Mouse (Mus musculus) urinary bladder, postnatal 14 days (tissue): ENCODE data around the gene Traf1.

ENCODE experiments used
- DNase-seq: peaks from one replicate; pipeline ENCODE4 v3.0.0; 2021; ENCODE audit warnings: low spot score

Traf1 gene

DNA sequence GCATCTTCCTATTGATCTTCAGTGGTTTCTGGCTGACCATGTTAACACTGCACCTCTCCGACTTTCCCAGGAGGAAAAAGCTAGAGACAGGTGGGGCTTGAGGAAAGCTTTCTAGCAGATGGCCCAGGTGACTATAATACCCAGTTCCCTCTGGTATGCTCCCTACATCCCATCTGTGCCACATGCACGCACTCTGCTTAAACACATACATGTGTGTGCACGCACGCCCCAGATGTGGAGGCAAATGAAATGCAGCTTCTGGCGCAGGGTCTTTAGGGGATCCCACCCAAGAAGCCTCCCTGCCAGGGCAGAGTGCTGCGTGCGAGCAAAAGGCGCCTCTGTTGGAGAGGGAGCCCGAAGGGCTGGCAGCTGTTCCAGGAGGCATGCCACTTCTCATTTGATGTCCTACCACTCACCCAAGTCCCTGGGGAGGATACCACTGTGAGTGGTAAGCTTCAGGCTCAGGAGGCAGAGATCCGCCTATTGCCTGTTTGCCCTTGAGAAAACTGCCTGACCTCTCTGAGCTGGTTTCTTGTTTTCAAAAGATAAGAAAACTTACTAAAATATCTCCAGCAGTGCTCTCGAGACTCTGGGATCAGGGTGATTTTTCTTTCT lies 20.4 kb downstream of the Traf1 start:
- no peak for DNase-seq

DNA sequence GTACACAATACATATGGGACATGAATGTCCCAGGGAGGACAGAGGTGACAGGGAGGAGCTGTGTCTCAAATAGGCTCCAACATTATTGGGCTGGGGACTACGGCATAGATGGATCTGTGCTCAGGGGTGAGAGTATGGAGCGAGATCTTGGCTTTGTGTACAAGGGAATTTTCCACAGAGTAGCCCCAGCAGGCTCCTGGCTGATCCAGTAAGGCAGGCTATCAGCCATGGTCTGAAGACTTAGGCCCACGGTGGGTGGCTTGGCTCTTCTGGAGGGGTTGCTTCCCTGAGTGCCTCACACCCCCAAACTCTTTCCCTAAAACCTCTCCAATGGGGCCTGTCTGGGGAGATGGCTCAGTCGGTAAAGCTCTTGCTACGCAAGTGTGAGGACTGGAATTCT lies 21.3 kb downstream of the Traf1 start:
- DNase-seq, result no peak

DNA sequence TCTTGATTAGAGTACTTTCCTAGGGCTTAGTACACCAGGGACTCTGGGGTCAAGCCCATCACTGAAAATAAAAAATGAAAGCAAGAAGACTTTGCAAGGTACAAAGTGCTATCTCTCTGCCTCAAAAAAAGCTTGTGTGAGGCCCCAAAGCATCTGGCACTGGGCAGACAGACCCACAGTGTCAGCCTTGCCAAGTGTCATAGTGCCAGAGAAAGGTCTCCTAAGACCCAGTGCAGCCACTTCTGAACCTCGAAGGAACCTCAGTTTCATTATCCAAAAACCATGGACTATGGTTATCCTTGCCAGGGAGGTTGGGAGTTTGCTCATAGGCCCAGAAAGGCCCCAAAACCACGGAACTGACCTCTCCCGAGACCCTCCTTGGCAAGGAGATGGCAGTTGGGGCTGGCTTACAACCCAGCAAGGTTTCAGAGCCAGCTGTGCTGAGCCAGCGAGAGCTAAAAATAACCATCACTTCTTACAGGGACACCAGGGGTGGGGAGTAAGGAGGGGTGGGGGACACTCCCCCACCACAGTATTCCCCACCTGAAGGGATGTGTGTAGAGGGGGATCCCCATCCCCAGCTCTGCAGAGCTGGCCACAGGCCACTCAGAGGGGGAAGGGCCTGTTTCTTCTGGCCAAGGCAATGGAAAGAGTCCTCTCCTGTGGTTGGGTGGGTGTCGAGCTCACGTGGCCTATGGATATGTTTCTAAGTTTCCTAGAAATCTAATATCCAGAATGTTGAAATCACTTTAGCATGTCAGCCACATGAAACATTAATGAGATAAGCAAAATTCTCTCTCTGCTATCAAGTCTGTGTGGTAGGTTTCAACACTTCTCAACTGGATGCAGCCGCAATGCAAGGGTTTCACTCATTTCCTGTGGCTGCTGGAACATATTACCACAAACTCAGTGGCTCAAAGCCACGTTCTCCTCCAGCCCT lies 23.0 kb downstream of the Traf1 start:
- no peak for DNase-seq

DNA sequence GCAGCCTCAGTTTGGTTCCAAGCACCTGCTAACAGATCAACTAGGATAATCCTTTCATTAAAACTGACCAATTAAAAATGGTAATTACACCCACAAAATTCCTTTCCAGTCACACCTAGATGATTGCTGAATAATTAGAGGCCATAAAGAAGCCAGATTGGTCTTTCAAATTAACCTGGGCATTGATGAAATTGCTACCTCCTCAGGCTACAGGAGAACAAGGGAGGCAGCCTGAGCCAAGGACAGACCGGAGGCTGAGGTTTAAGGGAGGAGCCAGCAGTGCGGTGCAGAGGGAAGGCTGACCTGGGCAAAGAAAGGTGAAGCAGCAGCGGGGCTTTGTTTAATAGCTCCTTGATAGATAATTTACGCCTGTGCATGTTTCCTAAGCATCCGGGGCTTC lies 24.1 kb downstream of the Traf1 start:
- DNase-seq, result no peak

DNA sequence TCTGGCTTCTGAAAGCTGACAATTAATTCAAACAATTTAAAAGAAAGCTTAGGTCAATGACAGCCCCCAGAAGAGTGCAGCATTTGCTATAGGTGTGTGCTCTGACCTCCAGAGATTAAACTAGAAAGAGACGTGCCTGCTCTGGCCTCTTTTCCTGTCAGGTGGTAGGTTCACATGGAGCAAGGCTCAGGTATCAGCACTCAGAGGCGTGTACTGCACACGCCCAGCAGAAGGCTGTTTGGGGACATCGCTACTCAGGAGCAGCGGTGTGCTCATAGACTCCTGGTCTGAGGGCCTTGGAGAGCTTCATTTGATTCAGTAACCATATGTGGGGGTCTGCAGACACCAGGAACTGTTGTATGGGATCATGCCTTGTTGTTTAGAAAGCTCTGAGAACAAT lies 34.3 kb downstream of the Traf1 start:
- DNase-seq, result no peak

DNA sequence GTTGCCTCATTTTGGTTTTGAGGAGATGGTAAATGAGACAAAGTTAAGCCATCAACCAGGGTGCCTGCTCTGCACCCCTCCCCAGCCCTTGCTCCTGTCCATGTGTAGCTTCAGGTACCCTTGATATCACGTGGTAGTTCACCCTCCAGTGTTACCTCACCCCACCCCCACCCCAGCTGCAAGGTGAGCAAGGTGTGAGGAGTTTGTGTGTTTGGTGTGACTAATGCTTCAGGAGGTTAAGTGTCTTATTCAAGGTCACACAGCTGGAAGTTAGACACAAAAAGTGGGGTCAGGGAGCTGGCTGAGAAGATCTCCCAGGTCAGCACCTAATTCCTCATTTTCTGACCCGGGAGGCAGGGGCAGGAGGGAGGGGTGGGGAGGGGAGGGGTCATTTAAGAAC lies 38.8 kb downstream of the Traf1 start:
- DNase-seq, result no peak

DNA sequence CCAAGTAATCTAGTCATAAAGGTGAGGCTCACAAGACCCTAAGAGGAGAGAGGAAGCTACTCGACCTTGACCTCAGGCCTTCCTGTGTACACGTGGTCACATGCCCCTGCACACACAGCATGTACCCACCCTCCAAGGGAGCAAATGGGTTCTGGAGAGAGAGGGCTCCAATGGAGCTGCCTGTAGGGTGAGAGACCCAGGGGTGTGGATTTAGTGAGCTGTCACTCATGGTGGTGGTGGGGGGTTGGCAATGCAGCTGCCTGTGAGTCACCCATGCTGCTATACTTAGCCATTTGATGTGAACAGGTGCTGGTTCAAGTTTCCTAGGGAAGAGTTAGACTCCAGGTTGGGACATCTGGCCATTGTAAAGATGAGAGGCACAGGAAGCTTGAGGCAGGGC lies 41.4 kb downstream of the Traf1 start:
- no peak for DNase-seq

DNA sequence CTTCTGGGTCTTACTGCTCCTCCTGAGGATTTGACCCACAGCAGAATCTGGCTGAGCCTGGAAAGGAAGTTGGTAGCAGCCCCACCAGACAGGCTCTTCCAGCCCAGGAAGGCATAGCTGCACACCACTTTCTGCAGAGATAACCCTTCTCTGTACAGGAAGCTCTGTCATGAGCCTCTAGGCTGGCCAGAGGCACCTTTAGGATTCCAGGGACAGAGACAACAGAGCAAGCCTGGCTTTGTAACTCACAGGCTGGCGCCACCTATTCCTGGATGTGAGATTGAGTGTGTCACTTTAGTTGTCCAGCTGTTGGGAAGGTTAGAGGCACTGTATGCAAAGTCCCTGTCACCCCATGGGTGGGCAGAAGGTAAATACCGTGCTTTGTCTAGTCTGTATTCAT lies 46.5 kb downstream of the Traf1 start:
- no peak for DNase-seq

DNA sequence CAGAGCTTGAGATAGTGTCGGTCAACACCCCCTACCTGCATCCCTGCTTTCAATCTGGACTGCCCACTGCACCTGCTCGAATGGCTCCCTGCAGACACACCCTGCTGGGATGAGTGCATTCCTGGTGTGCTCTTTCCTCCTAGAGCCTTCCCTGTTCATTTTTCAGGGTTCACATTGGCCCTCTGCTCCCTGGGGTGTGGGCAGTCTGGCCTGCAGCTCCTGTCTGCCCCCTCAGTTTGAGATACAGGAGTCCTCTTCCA lies 46.8 kb downstream of the Traf1 start:
- DNase-seq, result peak; percentile 50

DNA sequence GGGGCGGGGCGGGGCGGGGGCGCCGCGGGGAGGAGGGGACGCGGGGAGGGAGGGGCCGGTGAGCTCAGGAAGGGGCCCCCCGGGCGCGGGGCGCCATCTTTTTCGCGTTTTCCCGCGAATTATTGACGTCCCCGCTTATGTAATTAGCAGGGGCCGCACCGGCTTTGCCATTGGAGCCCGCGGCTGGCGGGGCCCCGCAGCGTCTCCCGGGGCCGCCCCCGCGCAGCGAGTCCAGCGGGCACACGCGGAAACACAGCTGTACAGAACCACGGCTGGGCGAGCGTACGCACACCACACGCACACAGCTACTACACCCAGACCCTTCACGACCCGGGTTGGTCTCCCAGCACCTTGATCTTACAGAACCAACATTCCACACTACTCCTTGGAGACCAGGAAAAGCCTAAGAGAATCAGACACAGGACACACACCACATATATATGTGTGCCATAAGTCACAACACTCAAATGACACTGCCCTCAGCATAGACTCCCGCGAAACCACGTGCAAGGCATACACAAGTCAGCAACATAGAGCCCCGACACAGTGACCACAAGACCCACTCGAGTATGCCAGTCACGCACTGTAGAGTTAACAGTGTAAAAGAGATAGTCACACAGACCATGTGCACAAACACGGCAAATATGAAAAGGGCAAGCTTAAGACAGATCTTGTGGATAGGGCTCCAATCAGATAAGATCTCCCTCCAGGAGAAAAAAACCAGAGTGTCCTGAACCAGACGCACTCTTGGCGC lies 47.3 kb downstream of the Traf1 start:
- peak; percentile 64 for DNase-seq

DNA sequence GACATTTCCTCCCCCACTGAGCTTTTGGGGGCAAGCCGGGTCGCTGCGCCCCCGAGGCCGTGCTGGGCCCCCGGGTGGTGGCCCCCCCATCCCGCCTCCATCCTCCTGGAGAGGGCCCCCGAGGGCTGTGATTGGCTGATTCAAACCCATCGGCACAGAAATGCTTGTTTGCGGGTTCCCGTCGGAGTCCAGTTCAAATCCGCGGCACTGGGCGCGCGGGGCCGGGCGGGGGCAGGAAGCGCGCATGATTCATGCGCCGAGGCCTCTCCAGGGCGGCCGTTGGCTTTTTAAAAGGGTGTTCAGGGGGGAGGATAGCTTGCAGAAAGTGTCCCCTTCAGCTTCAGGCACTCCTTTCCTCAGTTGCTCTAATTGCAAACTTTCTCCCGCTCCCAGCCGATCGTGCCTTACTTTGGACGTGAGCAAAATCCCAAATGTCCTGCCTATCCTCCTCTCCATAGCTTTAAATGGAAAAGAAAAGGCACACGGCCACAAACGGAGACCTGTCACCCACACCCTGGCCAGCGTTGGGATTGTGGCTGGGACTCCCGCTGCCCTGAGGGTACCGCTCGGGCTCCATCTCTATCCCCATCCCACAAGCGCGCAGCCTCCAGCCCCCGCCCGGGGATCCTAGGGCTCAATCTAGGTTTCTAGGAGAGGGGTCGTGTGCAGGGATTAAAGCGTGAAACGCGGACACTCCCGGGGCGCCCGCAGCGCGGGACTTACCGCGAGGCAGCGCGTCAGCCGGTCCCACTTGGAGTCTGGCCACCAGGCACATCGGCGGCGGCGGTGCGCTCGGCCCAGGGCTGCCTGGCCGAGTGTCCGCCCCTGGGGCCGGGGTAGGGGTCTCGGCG lies 48.1 kb downstream of the Traf1 start, which contains the start of gene Phf19:
Gene Phf19, minus strand, starts transcription at position 809 of the 851 bp plus-strand sequence.
- peak; percentile 59 for DNase-seq

DNA sequence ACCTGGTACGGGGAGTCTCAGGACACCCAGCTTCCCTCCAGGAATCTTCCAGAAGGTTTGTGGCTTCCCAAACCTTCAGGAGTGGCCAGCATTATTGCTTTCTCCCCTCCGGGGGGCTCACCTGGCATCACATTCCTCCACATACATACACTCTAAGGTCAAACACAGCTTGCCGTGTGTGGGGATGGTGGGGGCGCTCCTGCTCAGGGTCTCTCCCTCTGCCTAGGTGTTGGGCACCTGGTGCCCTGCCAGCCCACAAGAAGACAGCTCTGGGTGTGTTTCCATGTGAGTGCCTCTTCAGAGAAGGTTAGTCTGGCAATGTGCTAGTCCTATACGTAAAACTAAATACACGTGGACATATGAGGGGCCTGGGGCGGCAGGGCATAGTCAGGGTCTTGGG lies 49.0 kb downstream of the Traf1 start:
- DNase-seq, result no peak

DNA sequence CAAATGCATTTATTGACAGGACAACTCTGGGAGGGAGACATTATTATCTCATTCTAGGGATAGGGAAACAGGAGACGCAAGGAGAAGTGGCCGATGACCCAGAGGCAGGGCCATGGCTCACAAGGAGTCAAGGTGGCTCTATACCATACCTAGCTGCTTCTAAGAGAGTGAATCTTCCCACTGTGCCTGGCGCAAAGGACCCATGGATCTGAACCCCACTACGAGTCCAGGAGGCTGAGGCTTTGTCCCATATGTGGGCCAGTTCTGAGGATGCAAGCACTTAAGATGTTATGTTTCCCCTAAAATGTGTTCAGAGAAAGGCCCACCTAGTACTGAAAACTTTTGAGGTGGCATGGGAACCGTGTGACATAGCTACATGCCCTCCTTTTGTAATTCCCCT lies 49.7 kb downstream of the Traf1 start:
- no peak for DNase-seq

DNA sequence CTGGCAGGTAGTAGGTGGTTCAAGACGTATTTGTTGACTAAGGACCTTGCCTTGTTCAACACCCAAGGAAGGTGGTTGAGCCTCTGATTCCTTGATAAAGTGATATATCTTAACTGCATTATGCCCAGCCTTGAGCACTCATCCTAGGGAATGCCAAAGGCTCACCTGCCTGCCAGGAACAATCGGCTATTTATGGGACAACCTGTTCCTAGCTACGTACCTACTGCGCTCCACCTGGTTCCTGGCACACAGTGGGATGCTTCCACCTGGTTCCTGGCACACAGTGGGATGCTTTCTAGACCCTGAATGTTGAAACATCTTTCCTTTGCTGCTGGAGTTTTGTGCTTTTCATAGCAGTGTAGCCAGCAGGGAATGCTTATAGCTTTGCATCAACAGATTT lies 51.9 kb downstream of the Traf1 start:
- no peak for DNase-seq

DNA sequence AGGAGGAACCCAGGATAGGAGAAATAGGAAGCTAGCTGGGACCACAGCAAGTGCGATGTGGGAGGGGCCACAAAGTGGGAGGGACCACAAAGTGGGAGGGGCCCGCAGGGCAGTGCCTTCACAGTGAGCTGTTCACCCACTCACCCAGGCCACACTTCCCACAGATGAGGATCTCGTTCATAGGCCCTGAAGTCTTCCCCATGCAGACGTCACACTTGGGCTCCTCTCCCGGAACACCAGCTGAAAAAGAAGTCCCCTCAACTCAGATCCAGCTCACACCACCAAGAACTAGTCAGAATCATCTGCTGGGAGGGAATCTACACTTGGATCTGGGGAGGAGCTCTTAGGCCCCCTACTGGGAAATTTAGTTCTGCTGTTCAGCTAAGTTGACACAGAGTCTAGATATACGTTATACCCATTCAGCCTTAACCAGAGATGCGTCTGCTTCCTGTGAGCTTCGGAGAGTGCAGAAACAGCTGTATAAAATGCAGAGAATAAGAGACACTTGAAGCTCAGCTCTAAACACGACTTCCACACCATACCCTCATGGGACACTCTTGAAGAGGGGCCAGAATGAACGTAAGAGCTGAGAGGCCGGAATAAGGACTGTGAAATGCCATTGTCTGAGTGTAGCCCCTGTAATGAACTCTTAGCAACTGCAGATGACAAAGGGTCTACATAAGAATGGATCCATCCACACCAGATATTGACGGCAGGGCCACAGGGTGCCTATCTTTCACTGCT lies 54.5 kb downstream of the Traf1 start:
- peak; percentile 45 for DNase-seq

DNA sequence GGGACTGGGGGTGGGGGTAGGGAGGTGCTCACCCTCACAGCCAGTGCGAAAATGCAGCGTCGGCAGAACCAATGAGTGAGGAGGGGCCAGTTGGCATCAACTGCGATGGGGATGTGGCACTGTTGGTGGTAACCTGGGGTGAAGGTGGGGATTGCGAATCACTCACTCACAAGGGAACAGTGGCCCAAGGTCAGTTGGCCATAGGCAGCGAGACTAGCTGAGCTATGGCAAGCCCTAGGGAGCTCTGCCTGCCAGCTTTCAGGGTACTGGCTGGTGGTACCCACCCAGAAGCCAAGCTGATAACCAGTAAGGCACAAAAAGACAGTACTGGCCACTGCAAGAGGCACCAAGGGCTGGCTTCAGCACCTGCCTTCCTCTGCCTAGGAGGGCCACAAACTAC lies 55.1 kb downstream of the Traf1 start:
- no peak for DNase-seq

DNA sequence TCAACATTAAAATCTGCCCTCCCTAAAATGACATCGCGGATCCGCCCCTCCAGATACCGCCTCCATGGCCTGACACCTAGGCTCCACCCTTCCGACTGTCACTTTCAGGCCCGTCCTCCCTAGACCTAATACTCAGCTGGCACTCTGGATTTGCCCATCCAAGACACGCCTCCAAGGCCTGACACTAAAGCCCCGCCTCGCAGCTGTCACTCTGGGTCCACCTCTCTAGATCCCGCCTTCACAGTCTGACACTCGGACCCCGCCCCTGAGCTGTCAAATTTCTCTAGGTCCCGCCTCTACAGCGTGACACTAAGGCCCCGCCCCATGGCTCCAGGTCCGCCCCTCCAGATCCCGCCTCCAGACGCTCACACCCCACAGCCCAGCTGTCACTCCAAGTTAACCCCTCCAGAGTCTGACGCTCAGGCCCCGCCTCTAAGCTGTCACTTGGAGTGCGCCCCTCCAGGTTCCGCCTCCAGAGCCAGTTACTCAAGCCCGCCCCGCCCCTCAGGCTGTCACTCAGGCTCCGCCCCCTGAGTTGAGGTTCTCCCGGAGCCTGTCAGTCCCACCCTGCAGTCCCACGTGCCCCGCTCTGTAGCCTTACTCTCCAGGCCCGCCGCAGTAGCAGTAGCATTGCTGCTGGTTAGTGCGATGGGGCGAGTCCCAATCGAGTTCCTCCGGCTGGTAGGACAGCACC lies 56.6 kb downstream of the Traf1 start:
- peak; percentile 97 for DNase-seq

DNA sequence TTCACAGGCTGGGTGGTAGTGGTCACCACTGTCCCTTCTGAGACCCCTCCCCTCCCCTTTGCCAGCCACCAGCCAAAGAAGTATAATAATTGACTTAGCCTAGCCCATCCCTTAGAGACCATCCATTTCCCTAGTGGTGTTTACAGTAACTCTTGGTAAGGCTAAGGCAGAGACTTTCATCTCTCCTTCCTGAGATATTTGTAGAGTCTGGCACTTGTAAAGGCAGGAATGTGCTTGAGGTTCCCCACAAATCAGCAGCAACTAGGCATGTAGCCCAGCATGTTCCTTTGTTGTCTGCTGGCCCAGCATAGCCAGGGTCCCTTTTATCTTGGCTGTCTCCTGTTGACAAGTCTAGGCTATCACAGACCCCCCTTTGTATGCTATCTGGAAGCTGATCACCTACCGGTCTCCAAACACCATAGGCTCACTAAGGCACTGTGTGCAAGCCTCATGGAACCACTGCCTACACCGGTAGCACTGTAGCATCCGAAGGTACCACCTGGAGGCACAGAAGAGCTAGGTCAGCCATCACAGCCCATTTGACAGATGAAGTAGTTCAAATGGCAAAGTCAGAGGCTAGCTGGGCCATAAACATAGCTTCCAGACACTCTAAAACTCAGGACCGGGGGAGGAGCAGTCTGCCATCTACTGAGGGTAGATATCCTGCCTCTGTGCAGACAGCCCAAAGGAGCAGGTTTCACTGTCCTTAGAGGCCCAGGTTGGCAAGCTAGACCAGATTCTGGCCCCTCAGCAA lies 57.7 kb downstream of the Traf1 start:
- no peak for DNase-seq

DNA sequence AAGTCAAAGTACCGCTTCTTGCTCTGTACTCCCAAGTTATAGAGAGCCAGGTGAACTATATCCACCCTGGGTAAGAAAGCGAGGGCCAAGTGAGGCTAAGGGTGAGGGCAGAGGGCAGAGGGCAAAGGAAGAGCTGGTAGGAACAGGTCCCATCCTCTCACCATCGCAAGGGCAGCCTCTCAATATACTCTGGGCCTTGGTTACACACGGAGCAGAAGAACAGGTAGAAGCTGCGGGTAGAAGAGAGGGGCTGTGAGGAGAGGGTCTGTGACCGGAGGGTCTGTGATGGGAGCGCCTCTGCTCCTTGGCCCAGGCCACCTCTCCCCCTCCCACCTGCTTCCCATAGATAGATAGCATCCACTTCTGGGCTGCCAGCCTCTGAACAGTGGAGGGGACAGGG lies 58.4 kb downstream of the Traf1 start:
- no peak for DNase-seq

DNA sequence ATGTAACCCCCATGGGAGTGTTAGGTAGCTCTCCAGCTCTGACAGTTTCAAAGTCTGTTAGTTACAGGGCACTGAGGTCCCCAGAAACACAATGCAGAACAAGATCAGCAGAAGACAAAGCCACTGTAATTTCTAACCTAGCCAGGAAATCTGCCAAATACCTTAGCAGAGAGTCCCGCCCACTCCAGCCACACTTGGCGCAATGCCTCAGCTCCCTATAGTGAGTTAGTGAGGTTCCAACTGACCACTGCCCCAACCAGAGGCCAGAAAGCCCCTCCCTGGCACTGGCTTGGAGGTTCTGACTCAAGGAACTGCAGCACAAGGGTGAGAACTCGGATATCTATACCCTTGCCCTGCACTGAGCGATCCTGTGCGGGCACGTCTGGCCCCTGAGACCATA lies 58.8 kb downstream of the Traf1 start:
- DNase-seq, result peak; percentile 40
